Mouse (Mus musculus): ENCODE results near the gene Ckap5.
A peak's percentile ranks its signal among the peaks of the same experiment; 100 is the strongest.

The Ckap5 gene

DNA sequence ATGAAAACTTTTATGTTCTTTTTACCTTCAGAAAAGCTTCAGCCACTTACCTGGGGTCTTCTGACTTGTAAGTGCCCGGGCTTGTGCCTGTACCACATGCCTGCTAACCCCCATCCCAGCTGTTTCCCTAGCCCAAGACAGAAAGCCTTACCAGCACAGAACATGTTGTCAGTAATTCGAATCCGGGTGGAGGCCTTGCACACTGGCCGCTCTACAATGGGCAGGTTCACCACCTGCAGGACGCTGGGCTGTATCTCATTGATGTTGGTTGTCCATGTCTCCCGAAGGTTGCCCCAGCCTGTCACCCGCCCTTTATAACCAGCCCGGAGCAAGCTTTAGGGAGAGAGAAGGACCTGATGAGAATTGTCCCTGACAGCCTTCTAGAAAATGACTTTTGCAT is 101.6 kb downstream of the Ckap5 start:
- no peak for DNase-seq

DNA sequence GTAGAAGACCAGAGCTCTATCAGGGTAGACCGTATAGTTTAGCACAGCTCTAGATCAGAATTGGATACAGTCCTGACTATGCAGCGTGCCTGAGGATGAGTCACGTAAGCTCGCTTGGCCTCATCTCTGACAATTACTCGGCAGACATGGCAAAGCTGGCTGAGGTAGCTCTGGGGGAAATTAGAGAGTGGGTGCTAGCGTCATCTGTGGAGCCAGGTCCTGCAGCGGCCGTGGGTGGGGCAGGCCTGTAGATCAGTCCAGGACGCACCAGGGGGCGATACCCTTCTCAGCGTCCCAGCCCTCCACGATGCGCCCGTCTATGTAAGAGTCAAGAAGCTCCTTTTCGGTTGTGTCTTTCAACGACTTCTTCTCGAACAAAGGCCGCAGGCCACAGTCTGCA is 103.1 kb downstream of the Ckap5 start:
- no peak for DNase-seq

- DNase-seq = no peak
Observed at GRCm38 (mm10) chr2:91630384-91630783, 103.8 kb downstream of the Ckap5 start.

DNA sequence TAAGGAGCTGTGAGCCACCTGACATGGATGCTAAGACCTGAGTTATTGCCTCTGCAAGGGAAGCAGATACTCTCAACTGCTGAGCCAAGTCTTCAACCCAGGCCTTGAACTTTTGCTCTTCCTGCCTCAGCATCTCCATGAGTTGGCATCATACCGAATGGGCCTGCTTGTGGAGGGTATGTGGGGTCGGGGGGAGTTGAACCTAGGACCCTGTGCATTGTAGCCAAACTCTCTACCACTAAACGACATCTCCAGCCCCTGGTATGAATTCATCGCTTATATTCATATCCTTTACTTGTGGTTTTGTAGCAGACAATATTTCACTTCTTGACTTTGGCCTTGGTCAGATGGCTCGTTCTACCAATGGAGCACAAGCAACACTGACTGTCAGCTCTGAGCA is 105.3 kb downstream of the Ckap5 start:
- no peak for DNase-seq

GRCm38 (mm10) chr2:91632316-91632715 is 105.8 kb downstream of the Ckap5 start:
- DNase-seq = no peak

GRCm38 (mm10) chr2:91633334-91633977 is 106.9 kb downstream of the Ckap5 start:
- DNase-seq = no peak

- peak; percentile 71 for DNase-seq
Observed at GRCm38 (mm10) chr2:91634841-91635240, 108.3 kb downstream of the Ckap5 start.

- DNase-seq = no peak
Observed at GRCm38 (mm10) chr2:91635486-91635885, 108.9 kb downstream of the Ckap5 start.

GRCm38 (mm10) chr2:91636229-91636628 is 109.7 kb downstream of the Ckap5 start, which contains the start of gene F2:
Gene F2, minus strand, starts transcription at chr2:91636414.
- peak; percentile 43 for DNase-seq

GRCm38 (mm10) chr2:91636727-91637338 is 110.3 kb downstream of the Ckap5 start:
- no peak for DNase-seq

DNA sequence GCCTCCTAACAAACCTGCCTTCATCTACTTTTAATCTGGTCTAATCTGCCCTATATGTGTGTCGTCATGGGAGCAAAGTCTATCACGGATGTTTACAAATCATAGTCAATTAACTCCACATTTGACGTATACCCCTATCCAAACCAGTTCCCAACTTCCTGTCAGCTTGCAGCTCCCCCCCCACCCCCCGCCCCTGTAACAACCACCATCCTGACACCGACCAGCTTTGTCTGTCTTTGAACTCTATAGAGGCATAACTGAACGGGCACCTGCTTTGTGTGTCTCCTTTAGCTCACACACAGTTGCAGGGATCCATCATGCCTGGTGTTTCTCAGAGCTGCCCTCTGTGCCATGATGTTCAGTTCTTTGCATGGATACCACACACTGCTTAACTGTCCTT is 112.4 kb downstream of the Ckap5 start:
- no peak for DNase-seq

- peak; percentile 67 for DNase-seq
Observed at GRCm38 (mm10) chr2:91642825-91643415, 116.4 kb downstream of the Ckap5 start.

DNA sequence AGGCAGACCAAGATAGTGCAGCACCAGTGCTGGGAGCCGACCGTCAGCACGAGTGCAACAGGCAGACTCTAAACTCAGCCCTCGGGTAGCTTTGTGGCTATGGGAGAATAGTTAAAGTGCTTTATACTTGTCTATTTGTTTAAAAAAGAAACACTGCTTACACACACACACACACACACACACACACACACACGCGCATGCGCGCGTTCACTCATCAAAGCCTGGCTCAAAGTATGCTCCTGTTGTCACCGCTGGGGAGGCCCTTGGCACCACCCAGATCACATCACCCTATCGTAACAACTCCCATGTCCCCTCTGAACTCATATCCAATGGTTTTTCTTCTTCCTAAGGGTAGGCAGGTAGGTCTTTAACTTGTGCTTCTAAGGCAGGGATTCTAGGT is 117.5 kb downstream of the Ckap5 start:
- no peak for DNase-seq

DNA sequence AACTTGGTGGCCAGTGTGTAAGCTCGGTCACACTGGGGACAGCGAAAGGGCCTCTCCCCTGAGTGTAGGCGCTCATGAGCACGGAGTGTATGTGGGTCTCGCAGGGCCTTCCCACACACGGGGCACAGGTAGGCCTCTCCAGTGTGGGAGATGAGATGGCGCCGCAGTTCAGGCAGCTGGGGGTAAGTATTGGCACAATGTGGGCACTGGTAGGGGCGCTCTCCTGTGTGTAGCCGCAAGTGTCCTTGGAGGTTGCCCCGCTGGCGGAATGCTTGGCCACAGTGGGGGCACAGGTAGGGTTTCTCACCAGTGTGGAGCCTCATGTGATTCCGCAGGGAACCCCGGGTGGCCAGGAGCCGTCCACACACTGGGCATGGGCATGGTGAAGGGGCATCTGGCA is 118.8 kb downstream of the Ckap5 start:
- no peak for DNase-seq

DNA sequence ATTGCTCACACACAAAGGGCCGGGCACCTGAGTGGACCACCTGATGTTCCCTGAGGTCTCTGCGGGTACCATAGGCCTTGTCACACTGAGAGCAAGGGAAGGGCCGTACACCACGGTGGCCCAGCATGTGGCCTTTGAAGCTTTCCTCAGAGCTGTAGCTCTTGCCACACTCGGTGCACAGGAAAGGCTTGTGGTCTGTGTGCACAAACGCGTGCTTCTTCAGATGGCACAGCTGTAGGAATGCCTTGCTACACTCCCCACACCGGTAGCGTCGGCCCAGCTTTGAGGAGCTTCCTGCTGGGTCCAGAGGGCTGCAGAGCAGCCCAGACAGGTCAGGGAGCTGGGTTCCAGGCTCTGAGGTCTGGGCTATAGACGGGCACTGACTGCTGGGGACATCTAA is 119.2 kb downstream of the Ckap5 start:
- DNase-seq = no peak

- peak; percentile 74 for DNase-seq
Observed at GRCm38 (mm10) chr2:91646733-91647132, 120.2 kb downstream of the Ckap5 start.

- DNase-seq = no peak
Observed at GRCm38 (mm10) chr2:91649152-91649551, 122.6 kb downstream of the Ckap5 start.

DNA sequence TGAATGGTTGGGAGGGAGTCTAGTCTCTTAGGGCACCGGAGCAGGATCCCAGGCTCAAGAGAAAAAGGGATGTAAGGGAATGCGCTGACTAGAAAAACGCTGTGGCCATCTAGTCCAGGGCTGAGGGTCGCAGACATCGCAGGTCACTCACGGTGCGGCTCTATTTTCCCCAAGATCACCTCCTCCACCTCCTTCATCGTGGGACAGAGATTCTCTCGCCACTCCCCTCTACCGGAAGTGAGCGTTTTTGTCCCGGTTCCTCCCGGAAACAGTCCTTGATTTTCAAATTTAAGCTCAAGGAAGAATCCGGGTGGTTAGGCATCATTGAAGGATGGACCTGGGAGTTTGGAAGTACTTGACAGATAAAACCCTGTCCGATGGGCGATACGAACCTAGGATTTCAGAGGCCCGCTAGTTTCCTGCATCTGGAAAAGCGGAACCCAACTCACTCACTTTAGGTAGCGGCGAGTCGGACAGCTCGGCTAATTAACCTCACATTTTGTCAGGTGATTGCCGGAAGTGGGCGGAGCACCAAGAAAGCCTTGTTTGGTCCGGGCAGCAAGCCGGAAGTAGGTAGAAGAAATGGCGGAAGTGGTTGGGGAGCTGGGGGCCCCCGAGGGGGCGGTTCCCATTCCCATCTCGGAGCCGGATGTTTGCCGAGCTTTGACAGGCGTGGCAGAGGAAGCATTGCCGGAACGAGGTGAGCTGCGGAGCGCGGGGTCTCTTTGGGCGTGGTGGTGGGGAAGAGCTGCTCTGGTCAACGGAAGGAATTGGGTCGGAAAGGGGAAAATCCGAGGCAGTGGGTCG is 123.2 kb downstream of the Ckap5 start, which contains the start of the genes Zfp408 and Arhgap1:
Zfp408 (minus strand) TSS at position 239 of the 807 bp plus-strand sequence.
Arhgap1 (plus strand) TSS at position 308 of the 807 bp plus-strand sequence.
- peak; percentile 98 for DNase-seq

DNA sequence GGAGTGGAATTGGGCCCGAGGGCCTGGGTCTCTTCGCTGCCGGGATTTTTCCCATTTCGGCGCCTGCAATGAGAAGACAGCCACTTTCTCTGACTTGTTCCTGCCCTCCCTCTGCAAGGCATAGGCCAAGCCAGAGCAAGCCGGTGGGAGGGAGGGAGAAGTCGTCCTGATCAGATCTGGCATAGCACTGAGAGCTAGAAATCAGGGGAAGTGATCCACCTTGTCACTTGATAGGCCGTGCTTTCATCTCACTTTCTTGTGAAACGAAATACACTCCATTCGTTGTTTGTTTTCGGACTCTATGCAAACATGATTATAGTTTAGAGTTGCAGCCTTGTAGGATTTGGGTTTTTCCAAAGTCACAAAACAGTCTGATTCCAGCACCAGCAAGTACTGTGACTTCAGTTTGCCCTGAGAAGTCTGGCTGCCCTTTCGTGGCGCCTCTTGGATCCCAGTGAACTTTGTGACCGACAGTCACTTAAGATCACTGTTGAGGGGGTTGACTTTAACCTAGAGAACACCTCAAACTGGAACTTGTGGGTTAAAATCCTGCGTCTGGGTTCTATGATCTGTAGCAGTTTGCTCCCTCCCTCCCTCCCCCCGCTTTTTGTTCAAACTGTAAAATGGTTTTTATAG is 123.9 kb downstream of the Ckap5 start:
- DNase-seq = no peak

- no peak for DNase-seq
Observed at GRCm38 (mm10) chr2:91651458-91652258, 125.1 kb downstream of the Ckap5 start.

GRCm38 (mm10) chr2:91652863-91653262 is 126.3 kb downstream of the Ckap5 start:
- no peak for DNase-seq

- no peak for DNase-seq
Observed at GRCm38 (mm10) chr2:91655388-91655787, 128.8 kb downstream of the Ckap5 start.
